Mouse (Mus musculus) midbrain, embryonic 12.5 days (tissue): ENCODE data around the gene Gemin7. TPM values are rescaled to one million over a fixed set of nuclear protein-coding genes. Genes with fewer than 3 reads are reported as not detected.

Experiments
- ATAC-seq: fragments of 200-750 bp; cut with Nextera tagmentation; 2 replicates; pipeline ENCODE4 v1.8.0; 2017; ENCODE audit warnings: low read depth, moderate TSS enrichment, moderate library complexity; ENCODE audit not compliant: low FRiP score
- H3K27ac ChIP-seq: fragments of 300-500 bp; sonication (generic); replicated peaks from 2 replicates; pipeline ENCODE4 v1.5.1; 2016; ENCODE audit warnings: mild to moderate bottlenecking
- H3K27me3 ChIP-seq: fragments of 300-500 bp; sonication (generic); 2 replicates; pipeline ENCODE4 v1.6.1; 2016; ENCODE audit warnings: mild to moderate bottlenecking
- H3K36me3 ChIP-seq: fragments of 300-500 bp; sonication (generic); 2 replicates; pipeline ENCODE4 v1.6.1; 2016
- H3K4me1 ChIP-seq: fragments of 300-500 bp; sonication (generic); 2 replicates; pipeline ENCODE4 v1.6.1; 2016
- H3K4me2 ChIP-seq: fragments of 300-500 bp; sonication (generic); replicated peaks from 2 replicates; pipeline ENCODE4 v1.6.1; 2016; ENCODE audit warnings: mild to moderate bottlenecking, moderate library complexity
- H3K4me3 ChIP-seq: fragments of 300-500 bp; sonication (generic); 2 replicates; pipeline ENCODE4 v1.5.1; 2016; ENCODE audit warnings: mild to moderate bottlenecking
- H3K9ac ChIP-seq: fragments of 300-500 bp; sonication (generic); replicated peaks from 2 replicates; pipeline ENCODE4 v1.6.1; 2016; ENCODE audit warnings: mild to moderate bottlenecking, moderate library complexity
- H3K9me3 ChIP-seq: fragments of 300-500 bp; sonication (generic); 2 replicates; pipeline ENCODE4 v1.6.1; 2016; ENCODE audit warnings: mild to moderate bottlenecking
- whole genome bisulfite sequencing: fragments of 180-500 bp; shearing (Covaris S2); methylation state at CpG from one replicate; pipeline ENCODE4 v1.1.7; 2016; 5-methylcytosine and 5-hydroxymethylcytosine counted together
- polyA plus RNA-seq: library from polyadenylated mRNA; unstranded; fragments of >200 nt; fragmentation: Nextera tagmentation; extraction: Ambion mirVana; gene quantifications from 2 replicates; pipeline ENCODE4 v1.2.1, GENCODE M21; 2016

Gemin7 gene
- polyA plus RNA-seq, 1 experiment from 2014 or later, result 132 TPM

- Histone ChIP-seq H3K9ac (peak overlapping the region; percentile 71), H3K4me3 (peak overlapping the region; percentile 81), H3K4me1 (peaks cover 35% of the 10 kb centered on the region), H3K36me3 (peaks cover 20% of the 10 kb centered on the region), H3K4me2 (peak overlapping the region; percentile 82), H3K27me3 (peaks cover 37% of the 10 kb centered on the region), H3K9me3 (no peaks in the 10 kb centered on the region), H3K27ac (peak overlapping the region; percentile 73)
- peak; percentile 84 for ATAC-seq
- under 1% methylated on average over 52 of the region's 53 CpGs for WGBS
Measured at GRCm38 (mm10) chr7:19572926-19573775, 4.2 kb downstream of the Gemin7 start.

- ATAC-seq, result no peak
- H3K9me3 ChIP-seq, result no peaks in the 10 kb centered on the region
- peaks cover 2% of the 10 kb centered on the region for H3K27me3 ChIP-seq
- no peak overlapping the region for H3K4me3 ChIP-seq
- H3K4me1 ChIP-seq, result peaks cover 21% of the 10 kb centered on the region
- 86% methylated on average over 3 of the region's 3 CpGs for WGBS
- no peak overlapping the region for H3K27ac ChIP-seq
- H3K4me2 ChIP-seq, result no peak overlapping the region
- H3K9ac ChIP-seq, result no peak overlapping the region
- peaks cover 35% of the 10 kb centered on the region for H3K36me3 ChIP-seq
Measured at GRCm38 (mm10) chr7:19569647-19570046, 7.7 kb downstream of the Gemin7 start.

- H3K4me2 ChIP-seq, result no peak overlapping the region
- H3K9me3 ChIP-seq, result no peaks in the 10 kb centered on the region; the same call in 1 of the 2 replicates
- peaks cover 25% of the 10 kb centered on the region for H3K4me1 ChIP-seq
- WGBS, result 94% methylated on average over 8 of the region's 8 CpGs
- H3K27ac ChIP-seq, result no peak overlapping the region
- no peak overlapping the region for H3K4me3 ChIP-seq
- H3K9ac ChIP-seq, result no peak overlapping the region
- no peak for ATAC-seq
- H3K36me3 ChIP-seq, result peaks cover 43% of the 10 kb centered on the region
- no peaks in the 10 kb centered on the region for H3K27me3 ChIP-seq
Measured at GRCm38 (mm10) chr7:19567426-19567825, 10.0 kb downstream of the Gemin7 start.

GRCm38 (mm10) chr7:19565803-19566202 is 11.6 kb downstream of the Gemin7 start:
- Histone ChIP-seq H3K4me1 (peaks cover 18% of the 10 kb centered on the region), H3K9me3 (no peaks in the 10 kb centered on the region; the same call in 1 of the 2 replicates), H3K36me3 (peaks cover 43% of the 10 kb centered on the region), H3K4me3 (no peak overlapping the region), H3K27me3 (no peaks in the 10 kb centered on the region), H3K9ac (no peak overlapping the region), H3K27ac (no peak overlapping the region), H3K4me2 (no peak overlapping the region)
- ATAC-seq, result no peak
- WGBS, result 95% methylated on average over 2 of the region's 2 CpGs

- 90% methylated on average over 4 of the region's 4 CpGs for WGBS
- H3K9ac ChIP-seq, result no peak overlapping the region
- H3K27ac ChIP-seq, result no peak overlapping the region
- H3K36me3 ChIP-seq, result peaks cover 32% of the 10 kb centered on the region
- H3K4me3 ChIP-seq, result no peak overlapping the region
- ATAC-seq, result no peak
- H3K9me3 ChIP-seq, result no peaks in the 10 kb centered on the region; the same call in 1 of the 2 replicates
- H3K27me3 ChIP-seq, result no peaks in the 10 kb centered on the region
- peaks cover 32% of the 10 kb centered on the region for H3K4me1 ChIP-seq
- no peak overlapping the region for H3K4me2 ChIP-seq
Measured at GRCm38 (mm10) chr7:19564455-19564854, 12.9 kb downstream of the Gemin7 start.

GRCm38 (mm10) chr7:19563884-19564283 is 13.5 kb downstream of the Gemin7 start:
- Histone ChIP-seq H3K36me3 (peaks cover 26% of the 10 kb centered on the region), H3K27ac (peak overlapping the region; percentile 93; the same call in 1 of the 2 replicates), H3K4me1 (peaks cover 36% of the 10 kb centered on the region), H3K4me2 (0 out of 2 replicates have a peak overlapping the region, but pooled peaks have one; percentile 99), H3K27me3 (no peaks in the 10 kb centered on the region), H3K9me3 (no peaks in the 10 kb centered on the region; the same call in 1 of the 2 replicates), H3K4me3 (no peak overlapping the region), H3K9ac (no peak overlapping the region)
- WGBS, result 91% methylated on average over 3 of the region's 3 CpGs
- no peak for ATAC-seq

GRCm38 (mm10) chr7:19562643-19563410 is 14.6 kb downstream of the Gemin7 start, which contains the start of gene Ppp1r37:
Ppp1r37 (minus strand) TSS chr7:19563076.
- H3K4me3 ChIP-seq, result peak within 1 kb of the TSS; percentile 94
- H3K9ac ChIP-seq, result peak within 1 kb of the TSS; percentile 95
- no peaks in the 10 kb centered on the region for H3K27me3 ChIP-seq
- no peaks in the 10 kb centered on the region; the same call in 1 of the 2 replicates for H3K9me3 ChIP-seq
- H3K27ac ChIP-seq, result peak within 1 kb of the TSS; percentile 93
- peaks cover 47% of the 10 kb centered on the region for H3K4me1 ChIP-seq
- peaks cover 30% of the 10 kb centered on the region for H3K36me3 ChIP-seq
- peak; percentile 62 for ATAC-seq
- WGBS, result 2% methylated on average over 19 of the region's 19 CpGs
- H3K4me2 ChIP-seq, result peak within 1 kb of the TSS; percentile 99

GRCm38 (mm10) chr7:19561765-19562642 is 15.4 kb downstream of the Gemin7 start:
- ATAC-seq, result peak; percentile 83
- Histone ChIP-seq H3K9ac (peak overlapping the region; percentile 95), H3K27ac (peak overlapping the region; percentile 93), H3K4me2 (peak overlapping the region; percentile 99), H3K27me3 (no peaks in the 10 kb centered on the region), H3K4me3 (peak overlapping the region; percentile 94), H3K4me1 (peaks cover 49% of the 10 kb centered on the region), H3K36me3 (peaks cover 30% of the 10 kb centered on the region), H3K9me3 (no peaks in the 10 kb centered on the region; the same call in 1 of the 2 replicates)
- WGBS, result under 1% methylated on average over 94 of the region's 102 CpGs

GRCm38 (mm10) chr7:19561431-19561764 is 16.0 kb downstream of the Gemin7 start:
- Histone ChIP-seq H3K4me1 (peaks cover 49% of the 10 kb centered on the region), H3K9me3 (no peaks in the 10 kb centered on the region; the same call in 1 of the 2 replicates), H3K9ac (peak overlapping the region; percentile 95), H3K36me3 (peaks cover 32% of the 10 kb centered on the region), H3K27ac (peak overlapping the region; percentile 93; the same call in 1 of the 2 replicates), H3K4me3 (peak overlapping the region; percentile 94), H3K27me3 (no peaks in the 10 kb centered on the region), H3K4me2 (peak overlapping the region; percentile 99)
- 3% methylated on average over 11 of the region's 11 CpGs for WGBS
- ATAC-seq, result no peak

- Histone ChIP-seq H3K4me2 (peak overlapping the region; percentile 99), H3K4me1 (peaks cover 49% of the 10 kb centered on the region), H3K4me3 (peak overlapping the region; percentile 94), H3K9me3 (no peaks in the 10 kb centered on the region; the same call in 1 of the 2 replicates), H3K36me3 (peaks cover 38% of the 10 kb centered on the region), H3K27ac (peak overlapping the region; percentile 93; the same call in 1 of the 2 replicates), H3K27me3 (no peaks in the 10 kb centered on the region), H3K9ac (peak overlapping the region; percentile 95)
- ATAC-seq, result no peak
- 21% methylated on average over 11 of the region's 11 CpGs for WGBS
Measured at GRCm38 (mm10) chr7:19560491-19561260, 16.7 kb downstream of the Gemin7 start.
